Mouse (Mus musculus) hindbrain, embryonic 14.5 days (tissue): ENCODE results near the gene Lrrc45. TPM values are rescaled to one million over a fixed set of nuclear protein-coding genes. Genes with fewer than 3 reads are reported as not detected.
A peak's percentile ranks its signal among the peaks of the same experiment; 100 is the strongest.
"Not testable (repeated sequence)": the region's sequence is repeated elsewhere in the genome, so short reads cannot be mapped to it uniquely, and the experiment has no call there.

Experiments
- ATAC-seq: fragments of 200-750 bp; cut with Nextera tagmentation; 2 replicates; pipeline ENCODE4 v1.8.0; 2017; ENCODE audit warnings: moderate number of reproducible peaks, mild to moderate bottlenecking, moderate TSS enrichment, moderate library complexity; ENCODE audit not compliant: low FRiP score
- DNase-seq: peaks from one replicate; pipeline ENCODE4 v3.0.0-alpha.2; 2015; ENCODE audit warnings: low spot score
- H3K27ac ChIP-seq: fragments of 300-500 bp; sonication (generic); 2 replicates; pipeline ENCODE4 v1.5.1; 2014; ENCODE audit warnings: mild to moderate bottlenecking, moderate library complexity
- H3K27me3 ChIP-seq: fragments of 300-500 bp; sonication (generic); 2 replicates; pipeline ENCODE4 v1.6.1; 2014; ENCODE audit warnings: mild to moderate bottlenecking, low read length, mixed read lengths; ENCODE audit not compliant: control insufficient read depth, insufficient read depth
- H3K36me3 ChIP-seq: fragments of 300-500 bp; sonication (generic); replicated peaks from 2 replicates; pipeline ENCODE4 v1.6.1; 2014; ENCODE audit not compliant: control insufficient read depth, insufficient read depth
- H3K4me1 ChIP-seq: fragments of 300-500 bp; sonication (generic); replicated peaks from 2 replicates; pipeline ENCODE4 v1.6.1; 2014; ENCODE audit warnings: antibody characterized with exemption, low read length, mixed read lengths; ENCODE audit not compliant: control insufficient read depth, insufficient read depth
- H3K4me2 ChIP-seq: fragments of 300-500 bp; sonication (generic); replicated peaks from 2 replicates; pipeline ENCODE4 v1.6.1; 2014; ENCODE audit warnings: mild to moderate bottlenecking, moderate library complexity
- H3K4me3 ChIP-seq: fragments of 300-500 bp; sonication (generic); replicated peaks from 2 replicates; pipeline ENCODE4 v1.5.1; 2014; ENCODE audit warnings: mild to moderate bottlenecking, low read length
- H3K9ac ChIP-seq: fragments of 300-500 bp; sonication (generic); 2 replicates; pipeline ENCODE4 v1.6.1; 2014
- H3K9me3 ChIP-seq: fragments of 300-500 bp; sonication (generic); 2 replicates; pipeline ENCODE4 v1.6.1; 2016; ENCODE audit warnings: low read length; ENCODE audit not compliant: control insufficient read depth
- WGBS: fragments of 180-500 bp; shearing (Covaris S2); extraction: QIAGEN DNeasy Blood & Tissue Kit; methylation state at CpG from one replicate; pipeline ENCODE4 v1.1.7; 2014; 5-methylcytosine and 5-hydroxymethylcytosine counted together
- polyA plus RNA-seq: library from polyadenylated mRNA; unstranded; fragments of >200 nt; fragmentation: Nextera tagmentation; extraction: Ambion mirVana; gene quantifications from 2 replicates; pipeline ENCODE4 v1.2.1, GENCODE M21; 2014

Lrrc45 gene
- polyA plus RNA-seq, 1 experiment from 2014 or later = 56.5 TPM

GRCm38 (mm10) chr11:120749430-120749829, 35.7 kb downstream of the Lrrc45 start:
- ATAC-seq = no peak
- no peak overlapping the region for H3K9ac ChIP-seq

GRCm38 (mm10) chr11:120751606-120752005, 37.9 kb downstream of the Lrrc45 start:
- no peak for ATAC-seq
- Histone ChIP-seq H3K36me3 (no peaks in the 10 kb centered on the region), H3K27ac (no peak overlapping the region), H3K4me2 (no peak overlapping the region), H3K9ac (no peak overlapping the region), H3K9me3 (no peaks in the 10 kb centered on the region), H3K4me1 (no peaks in the 10 kb centered on the region), H3K27me3 (no peaks in the 10 kb centered on the region), H3K4me3 (no peak overlapping the region)
- DNase-seq = no peak
- 79% methylated on average over 4 of the region's 4 CpGs for WGBS

More at GRCm38 (mm10) chr11:120749430-120749829, 35.7 kb downstream of the Lrrc45 start:
- Histone ChIP-seq H3K36me3 (no peaks in the 10 kb centered on the region), H3K27me3 (no peaks in the 10 kb centered on the region), H3K27ac (no peak overlapping the region), H3K4me3 (no peak overlapping the region), H3K9me3 (no peaks in the 10 kb centered on the region), H3K4me2 (no peak overlapping the region), H3K4me1 (no peaks in the 10 kb centered on the region)
- no peak for DNase-seq
- 62% methylated on average over 8 of the region's 8 CpGs for WGBS

GRCm38 (mm10) chr11:120760236-120760635, 46.5 kb downstream of the Lrrc45 start:
- Histone ChIP-seq H3K27ac (no peak overlapping the region), H3K4me1 (no peaks in the 10 kb centered on the region), H3K27me3 (no peaks in the 10 kb centered on the region), H3K4me3 (no peak overlapping the region), H3K9ac (no peak overlapping the region), H3K9me3 (0 out of 2 replicates have a peak, but pooled peaks cover 7% of the 10 kb centered on the region), H3K4me2 (no peak overlapping the region), H3K36me3 (no peaks in the 10 kb centered on the region)
- WGBS = 90% methylated on average over 9 of the region's 9 CpGs
- DNase-seq = no peak
- no peak for ATAC-seq

GRCm38 (mm10) chr11:120761811-120762671, 48.3 kb downstream of the Lrrc45 start:
- DNase-seq = no peak
- Histone ChIP-seq H3K36me3 (no peaks in the 10 kb centered on the region), H3K4me1 (no peaks in the 10 kb centered on the region), H3K27ac (no peak overlapping the region), H3K27me3 (no peaks in the 10 kb centered on the region), H3K4me2 (no peak overlapping the region), H3K9ac (no peak overlapping the region), H3K9me3 (0 out of 2 replicates have a peak, but pooled peaks cover 7% of the 10 kb centered on the region), H3K4me3 (no peak overlapping the region)
- ATAC-seq = no peak
- WGBS = 71% methylated on average over 14 of the region's 14 CpGs

- DNase-seq, H3K9me3 ChIP-seq, H3K4me2 ChIP-seq, H3K27me3 ChIP-seq, H3K4me3 ChIP-seq, H3K9ac ChIP-seq, ATAC-seq, H3K4me1 ChIP-seq, H3K27ac ChIP-seq, H3K36me3 ChIP-seq: not testable (repeated sequence)
- 20% methylated on average over 14 of the region's 14 CpGs for WGBS
Observed at GRCm38 (mm10) chr11:120762672-120763041, 48.9 kb downstream of the Lrrc45 start, which contains the start of gene Hmga1b. Gene Hmga1b (plus strand): TSS chr11:120762794.

- H3K36me3 ChIP-seq, H3K4me3 ChIP-seq, H3K9ac ChIP-seq, H3K27me3 ChIP-seq, H3K4me1 ChIP-seq, H3K4me2 ChIP-seq, DNase-seq, H3K9me3 ChIP-seq, H3K27ac ChIP-seq: not testable (repeated sequence)
- 7% methylated on average over 8 of the region's 23 CpGs for WGBS
- ATAC-seq = peak; percentile 24; the same call in 1 of the 2 replicates
Observed at GRCm38 (mm10) chr11:120763121-120763999, 49.6 kb downstream of the Lrrc45 start.

- not testable (repeated sequence) for DNase-seq, H3K4me1 ChIP-seq, H3K4me3 ChIP-seq, H3K36me3 ChIP-seq, H3K9me3 ChIP-seq, H3K4me2 ChIP-seq, H3K27me3 ChIP-seq, H3K27ac ChIP-seq, ATAC-seq, H3K9ac ChIP-seq
- WGBS = 76% methylated on average over 4 of the region's 7 CpGs
Observed at GRCm38 (mm10) chr11:120767023-120767422, 53.3 kb downstream of the Lrrc45 start.

GRCm38 (mm10) chr11:120768206-120768605, 54.5 kb downstream of the Lrrc45 start:
- Histone ChIP-seq H3K36me3 (no peaks in the 10 kb centered on the region), H3K9ac (no peak overlapping the region), H3K4me1 (no peaks in the 10 kb centered on the region), H3K4me2 (no peak overlapping the region), H3K27ac (no peak overlapping the region), H3K4me3 (no peak overlapping the region), H3K9me3 (no peaks in the 10 kb centered on the region), H3K27me3 (no peaks in the 10 kb centered on the region)
- DNase-seq (no peak), ATAC-seq (no peak)
- 55% methylated on average over 1 of the region's 1 CpGs for WGBS
